Mouse (Mus musculus): ENCODE data around the gene Camk2b.

Gene Camk2b

GRCm38 (mm10) chr11:5983629-5984028, 82.5 kb downstream of the Camk2b start:
- no peak for DNase-seq (ENCODE audit: low spot score)

GRCm38 (mm10) chr11:5981323-5981722, 84.8 kb downstream of the Camk2b start:
- no peak for DNase-seq (ENCODE audit: low spot score)

GRCm38 (mm10) chr11:5980561-5980960, 85.6 kb downstream of the Camk2b start:
- DNase-seq (ENCODE audit: low spot score), result no peak

- no peak for DNase-seq (ENCODE audit: low spot score)
Observed at GRCm38 (mm10) chr11:5980108-5980507, 86.1 kb downstream of the Camk2b start.

GRCm38 (mm10) chr11:5979088-5979487, 87.1 kb downstream of the Camk2b start:
- no peak for DNase-seq (ENCODE audit: low spot score)

GRCm38 (mm10) chr11:5976106-5976505, 90.1 kb downstream of the Camk2b start:
- DNase-seq (ENCODE audit: low spot score), result no peak

- no peak for DNase-seq (ENCODE audit: low spot score)
Observed at GRCm38 (mm10) chr11:5975068-5975467, 91.1 kb downstream of the Camk2b start.

GRCm38 (mm10) chr11:5974053-5974452, 92.1 kb downstream of the Camk2b start:
- no peak for DNase-seq (ENCODE audit: low spot score)

- no peak for DNase-seq (ENCODE audit: low spot score)
Observed at GRCm38 (mm10) chr11:5973151-5973550, 93.0 kb downstream of the Camk2b start.

- DNase-seq (ENCODE audit: low spot score), result no peak
Observed at GRCm38 (mm10) chr11:5971202-5971601, 95.0 kb downstream of the Camk2b start.

- no peak for DNase-seq (ENCODE audit: low spot score)
Observed at GRCm38 (mm10) chr11:5968223-5968622, 97.9 kb downstream of the Camk2b start.

- no peak for DNase-seq (ENCODE audit: low spot score)
Observed at GRCm38 (mm10) chr11:5966751-5967150, 99.4 kb downstream of the Camk2b start.

GRCm38 (mm10) chr11:5965865-5966264, 100.3 kb downstream of the Camk2b start:
- no peak for DNase-seq (ENCODE audit: low spot score)

- DNase-seq (ENCODE audit: low spot score), result no peak
Observed at GRCm38 (mm10) chr11:5960051-5960450, 106.1 kb downstream of the Camk2b start.

GRCm38 (mm10) chr11:5955546-5956276, 110.5 kb downstream of the Camk2b start, which contains the start of gene Ykt6:
Ykt6 (plus strand) TSS chr11:5955693.
- peak; percentile 95 for DNase-seq (ENCODE audit: low spot score)

GRCm38 (mm10) chr11:5954965-5955504, 111.1 kb downstream of the Camk2b start:
- DNase-seq (ENCODE audit: low spot score), result peak; percentile 66

GRCm38 (mm10) chr11:5954435-5954834, 111.7 kb downstream of the Camk2b start:
- DNase-seq (ENCODE audit: low spot score), result no peak

GRCm38 (mm10) chr11:5953130-5953765, 112.9 kb downstream of the Camk2b start:
- peak; percentile 64 for DNase-seq (ENCODE audit: low spot score)

- peak; percentile 71 for DNase-seq (ENCODE audit: low spot score)
Observed at GRCm38 (mm10) chr11:5952501-5952900, 113.7 kb downstream of the Camk2b start.

- DNase-seq (ENCODE audit: low spot score), result no peak
Observed at GRCm38 (mm10) chr11:5949586-5950352, 116.4 kb downstream of the Camk2b start, which contains the start of gene Gck. Gck (minus strand) TSS chr11:5950081.

- no peak for DNase-seq (ENCODE audit: low spot score)
Observed at GRCm38 (mm10) chr11:5948546-5949250, 117.5 kb downstream of the Camk2b start.

- no peak for DNase-seq (ENCODE audit: low spot score)
Observed at GRCm38 (mm10) chr11:5947796-5948195, 118.4 kb downstream of the Camk2b start.
